Mouse (Mus musculus) testis, adult 2 months (tissue): ENCODE results near the gene Syn3. TPM values are rescaled to one million over a fixed set of nuclear protein-coding genes. Genes with fewer than 3 reads are reported as not detected.

Source experiments
- H3K27ac ChIP-seq: fragments of 200-500 bp; 2 replicates; pipeline ENCODE4 v1.5.1; 2012; ENCODE audit warnings: low read depth, low read length; ENCODE audit not compliant: control insufficient read depth, insufficient read depth
- H3K27me3 ChIP-seq: fragments of 200-500 bp; 2 replicates; pipeline ENCODE4 v1.6.1; 2012; ENCODE audit warnings: mild to moderate bottlenecking, low read length, moderate library complexity; ENCODE audit not compliant: control insufficient read depth, insufficient read depth
- H3K36me3 ChIP-seq: fragments of 200-500 bp; 2 replicates; pipeline ENCODE4 v1.6.1; 2012; ENCODE audit warnings: mild to moderate bottlenecking, low read length; ENCODE audit not compliant: control insufficient read depth, insufficient read depth
- H3K4me1 ChIP-seq: fragments of 200-500 bp; 2 replicates; pipeline ENCODE4 v1.6.1; 2012; ENCODE audit warnings: low read length; ENCODE audit not compliant: control insufficient read depth, insufficient read depth
- H3K4me3 ChIP-seq: fragments of 200-500 bp; 2 replicates; pipeline ENCODE4 v1.5.1; 2012; ENCODE audit warnings: low read depth, mild to moderate bottlenecking, low read length, moderate library complexity, mixed read lengths; ENCODE audit not compliant: control insufficient read depth
- CTCF ChIP-seq: fragments of 200-500 bp; IDR thresholded peaks from 2 replicates; pipeline ENCODE4 v1.5.1; 2012; ENCODE audit warnings: low read depth, mild to moderate bottlenecking, inconsistent platforms, low read length, moderate library complexity; ENCODE audit not compliant: control insufficient read depth, insufficient read depth, insufficient replicate concordance
- POLR2A ChIP-seq: fragments of 200-500 bp; IDR thresholded peaks from 2 replicates; pipeline ENCODE4 v1.6.1; 2012; ENCODE audit warnings: low read depth, mild to moderate bottlenecking, inconsistent platforms, low read length, moderate library complexity; ENCODE audit not compliant: control insufficient read depth
- polyA plus RNA-seq: library from polyadenylated mRNA; depleted of rRNA; stranded (reverse); fragments of >200 nt; gene quantifications from 2 replicates; pipeline ENCODE4 v1.2.3, GENCODE M21; 2012

Syn3 gene
- polyA plus RNA-seq, 1 experiment = 0.84 TPM

DNA sequence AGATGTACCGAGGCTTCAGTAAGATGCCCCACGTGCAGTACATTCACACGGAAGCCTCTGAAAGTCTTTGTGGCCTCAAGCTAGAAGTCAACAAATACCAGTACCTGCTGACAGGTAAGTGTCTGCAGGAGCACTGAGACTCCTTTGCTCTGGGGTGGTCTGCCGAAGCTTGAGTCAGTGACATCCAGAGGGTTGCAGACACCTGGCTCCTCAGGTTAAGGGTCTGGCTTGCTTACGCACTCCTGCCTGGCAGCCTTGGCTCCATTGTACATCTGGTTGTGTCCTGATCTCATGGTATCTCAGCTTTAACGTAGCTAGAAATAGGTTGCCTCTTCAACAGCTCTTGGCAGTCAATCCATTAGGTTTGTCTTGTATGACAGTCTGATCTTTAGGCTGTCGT, 154.8 kb downstream of the Syn3 start:
- no peak overlapping the region for H3K4me3 ChIP-seq
- TF ChIP-seq POLR2A = no peak
- no peak for TF ChIP-seq CTCF

DNA sequence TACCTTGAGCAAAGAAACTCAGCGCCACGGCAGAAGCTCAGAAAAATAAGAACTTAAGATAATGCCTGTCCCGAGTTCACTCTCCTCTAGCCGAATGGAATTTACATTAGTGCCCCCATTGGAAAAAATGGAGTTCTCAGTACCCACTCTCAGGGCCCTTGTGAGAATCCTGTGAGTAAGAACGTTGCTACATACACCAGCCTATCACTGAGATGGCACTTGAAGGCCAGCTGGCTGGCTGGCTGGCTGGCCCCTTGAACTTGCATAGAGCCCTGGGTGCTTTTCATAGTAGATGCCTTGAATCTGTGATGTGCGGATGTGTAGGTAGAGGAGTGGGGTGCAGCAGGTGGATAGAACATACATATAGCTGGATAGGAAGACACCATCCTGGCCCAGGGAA, 155.3 kb downstream of the Syn3 start:
- H3K27ac ChIP-seq = no peak overlapping the region

More for the DNA sequence above, 154.8 kb downstream of the Syn3 start:
- no peaks in the 10 kb centered on the region for H3K36me3 ChIP-seq
- no peaks in the 10 kb centered on the region for H3K4me1 ChIP-seq
- H3K27ac ChIP-seq = no peak overlapping the region
- no peaks in the 10 kb centered on the region for H3K27me3 ChIP-seq

DNA sequence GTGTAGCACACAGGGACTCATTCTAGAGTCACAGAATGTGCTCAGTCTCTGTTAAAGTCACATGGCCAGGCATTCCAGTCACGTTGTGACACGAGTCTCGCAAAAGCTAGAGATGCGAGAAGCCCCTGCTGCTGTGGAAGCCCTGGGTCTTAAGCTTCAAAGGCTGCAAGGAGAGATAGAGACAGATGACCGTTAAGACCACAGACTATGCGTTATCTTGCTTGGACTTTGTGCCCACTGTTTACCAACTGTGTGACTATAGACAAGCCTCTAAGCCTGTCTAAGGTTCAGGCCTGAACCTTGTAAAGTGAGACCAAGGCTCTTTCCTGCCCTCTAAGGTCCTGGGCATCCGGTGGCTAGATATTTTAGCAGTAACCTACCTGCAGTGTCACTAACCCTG, 156.0 kb downstream of the Syn3 start:
- no peak for TF ChIP-seq POLR2A
- no peak for TF ChIP-seq CTCF
- no peaks in the 10 kb centered on the region for H3K27me3 ChIP-seq
- H3K27ac ChIP-seq = no peak overlapping the region
- no peaks in the 10 kb centered on the region; the same call in 1 of the 2 replicates for H3K4me1 ChIP-seq
- H3K36me3 ChIP-seq = no peaks in the 10 kb centered on the region
- no peak overlapping the region for H3K4me3 ChIP-seq

More for the DNA sequence above, 155.3 kb downstream of the Syn3 start:
- H3K36me3 ChIP-seq = no peaks in the 10 kb centered on the region
- TF ChIP-seq CTCF (no peak), POLR2A (no peak)
- H3K4me3 ChIP-seq = no peak overlapping the region
- H3K27me3 ChIP-seq = no peaks in the 10 kb centered on the region
- no peaks in the 10 kb centered on the region for H3K4me1 ChIP-seq

DNA sequence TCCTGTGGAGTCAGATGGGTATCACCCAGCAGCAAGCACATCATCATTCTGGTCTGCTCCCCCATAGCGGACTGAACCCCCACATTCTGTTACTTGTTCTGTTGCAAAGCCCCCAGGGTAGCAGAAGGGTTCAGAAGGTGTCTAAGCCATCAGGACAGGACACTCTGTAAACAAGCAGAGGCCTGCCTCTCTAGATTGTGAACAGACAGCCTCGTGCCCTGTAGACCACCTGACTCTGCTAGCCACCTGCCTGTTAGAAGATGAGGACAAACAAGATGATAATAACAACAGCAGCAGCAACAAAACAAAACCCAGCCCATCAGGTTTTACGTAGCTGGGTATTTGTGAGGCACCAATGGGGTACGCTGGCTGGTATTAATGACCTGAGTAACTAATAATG, 156.5 kb downstream of the Syn3 start:
- Histone ChIP-seq H3K27ac (no peak overlapping the region), H3K36me3 (no peaks in the 10 kb centered on the region), H3K27me3 (no peaks in the 10 kb centered on the region), H3K4me1 (no peaks in the 10 kb centered on the region; the same call in 1 of the 2 replicates), H3K4me3 (no peak overlapping the region)
- TF ChIP-seq CTCF = no peak
- no peak for TF ChIP-seq POLR2A

DNA sequence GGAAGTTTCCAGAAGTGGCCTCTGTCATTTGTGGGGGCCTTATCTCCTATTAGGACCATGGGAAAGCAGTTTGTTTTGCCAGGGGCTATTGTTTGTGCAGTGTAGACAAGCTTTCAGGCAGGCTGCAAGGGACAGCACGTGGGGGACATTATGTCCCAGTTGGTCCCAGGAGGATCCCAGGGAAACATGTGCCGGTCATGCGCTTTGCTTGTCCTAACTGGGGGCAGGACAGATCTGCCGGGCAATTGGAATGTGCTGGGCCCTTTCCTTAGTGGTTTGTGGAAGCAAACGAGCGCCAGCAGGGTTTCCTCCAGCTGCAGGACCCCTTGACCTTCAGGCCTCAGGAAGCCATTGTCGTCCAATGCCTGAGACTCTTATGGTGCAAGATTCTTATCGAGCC, 157.1 kb downstream of the Syn3 start:
- Histone ChIP-seq H3K27me3 (no peaks in the 10 kb centered on the region), H3K4me1 (no peaks in the 10 kb centered on the region; the same call in 1 of the 2 replicates), H3K27ac (no peak overlapping the region), H3K36me3 (no peaks in the 10 kb centered on the region), H3K4me3 (no peak overlapping the region)
- TF ChIP-seq CTCF (no peak), POLR2A (no peak)

DNA sequence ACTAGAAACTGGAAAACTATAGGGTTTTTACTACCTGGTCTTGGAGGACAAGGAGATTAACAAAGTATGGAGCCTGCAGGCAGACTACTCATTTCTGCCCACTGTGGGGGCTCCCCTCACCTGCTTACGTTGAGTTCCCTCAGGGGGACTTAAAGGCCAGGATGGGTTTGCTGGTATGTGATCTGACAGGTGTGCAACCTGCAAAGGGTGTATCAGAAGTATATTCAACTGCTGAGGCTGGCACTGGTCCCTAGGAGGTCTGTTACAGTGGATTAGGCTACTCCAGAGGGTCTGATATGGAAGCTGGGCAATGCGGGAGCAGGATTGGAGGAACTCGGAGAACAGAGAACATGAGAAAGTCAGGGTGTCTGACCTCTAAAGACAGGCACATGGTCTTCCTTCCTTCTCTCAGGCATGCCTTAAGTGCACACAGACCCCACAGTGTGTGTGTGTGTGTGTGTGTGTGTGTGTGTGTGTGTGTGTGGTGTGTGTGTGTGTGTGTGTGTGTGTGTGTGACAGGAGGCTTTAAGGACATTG, 157.6 kb downstream of the Syn3 start:
- Histone ChIP-seq H3K36me3 (no peaks in the 10 kb centered on the region), H3K4me1 (no peaks in the 10 kb centered on the region; the same call in 1 of the 2 replicates), H3K4me3 (no peak overlapping the region), H3K27me3 (no peaks in the 10 kb centered on the region), H3K27ac (no peak overlapping the region)
- TF ChIP-seq POLR2A (no peak), CTCF (no peak)

DNA sequence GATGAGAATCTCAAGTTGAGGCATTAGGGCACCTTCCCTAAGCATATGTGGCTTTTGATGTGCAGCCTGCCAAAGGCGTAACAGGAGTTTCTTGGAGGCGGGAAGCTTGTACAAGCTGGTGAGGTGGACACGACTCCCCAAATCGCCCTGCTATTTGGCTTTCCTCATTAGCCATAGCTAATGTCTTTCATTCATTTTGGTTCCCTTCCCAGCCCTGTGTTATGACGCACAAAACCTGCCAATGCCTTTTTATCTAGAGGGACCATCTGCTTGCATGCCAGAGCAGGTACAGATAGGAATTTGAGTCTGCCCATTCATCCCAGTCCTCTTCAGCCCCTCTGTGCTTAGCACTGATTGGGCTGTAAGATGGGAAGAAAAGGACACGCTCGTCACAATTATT, 158.3 kb downstream of the Syn3 start:
- H3K27ac ChIP-seq = no peak overlapping the region; the same call in 1 of the 2 replicates
- no peak for TF ChIP-seq POLR2A
- TF ChIP-seq CTCF = no peak
- no peaks in the 10 kb centered on the region for H3K36me3 ChIP-seq
- H3K4me1 ChIP-seq = no peaks in the 10 kb centered on the region; the same call in 1 of the 2 replicates
- no peaks in the 10 kb centered on the region for H3K27me3 ChIP-seq
- H3K4me3 ChIP-seq = no peak overlapping the region

DNA sequence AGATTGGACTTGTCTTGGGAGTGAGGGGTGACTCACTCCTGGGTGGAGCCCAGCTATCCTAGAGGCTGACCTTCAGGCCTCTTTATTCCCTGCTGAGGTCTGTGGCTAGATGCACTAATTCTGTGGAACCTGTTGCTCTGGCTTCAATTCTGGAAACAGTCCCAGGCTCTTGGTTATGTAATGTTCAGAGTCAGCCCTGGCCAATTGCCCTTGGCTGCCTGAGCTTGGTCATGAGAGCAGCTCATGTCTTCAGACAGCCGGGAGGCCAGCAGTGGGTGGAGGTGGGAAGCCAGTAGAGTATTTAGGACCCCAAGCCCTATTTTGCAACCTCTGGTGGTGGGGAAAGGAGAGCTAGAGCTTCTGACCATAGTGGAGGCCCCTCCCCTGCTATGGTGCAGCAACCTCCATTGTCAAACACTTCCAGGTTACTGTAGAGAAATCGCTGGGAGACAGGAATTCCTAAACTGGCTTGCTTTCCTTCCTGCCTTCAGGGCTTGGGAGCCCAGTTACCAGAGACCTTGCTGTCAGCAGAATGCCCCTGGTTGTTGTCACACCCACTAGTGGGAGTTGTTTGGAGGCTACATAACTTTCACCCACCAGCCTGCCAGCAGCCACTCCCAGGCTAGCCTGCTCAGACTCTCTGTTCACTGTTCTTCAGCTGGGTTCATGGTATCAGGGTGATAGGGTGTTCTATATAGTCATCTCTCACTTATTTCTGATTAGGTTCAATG, 158.9 kb downstream of the Syn3 start:
- H3K4me1 ChIP-seq = no peaks in the 10 kb centered on the region; the same call in 1 of the 2 replicates
- H3K36me3 ChIP-seq = no peaks in the 10 kb centered on the region
- TF ChIP-seq POLR2A (no peak), CTCF (no peak)
- H3K27ac ChIP-seq = peak overlapping the region; percentile 44
- H3K27me3 ChIP-seq = no peaks in the 10 kb centered on the region
- H3K4me3 ChIP-seq = no peak overlapping the region
